Mouse (Mus musculus) adrenal gland, postnatal 25 days (tissue): Measurements from ENCODE around the gene Slc35f2. TPM values are rescaled to one million over a fixed set of nuclear protein-coding genes. Genes with fewer than 3 reads are reported as not detected.

ENCODE experiments used
- DNase-seq: peaks from one replicate; pipeline ENCODE4 v3.0.0; 2021; ENCODE audit warnings: mixed read lengths
- total RNA-seq: library from RNA; stranded (reverse); gene quantifications from 2 replicates; pipeline ENCODE4 v1.2.3, GENCODE M21; 2021

Slc35f2 gene
- total RNA-seq, 1 experiment from 2014 or later = 1.0 TPM

GRCm38 (mm10) chr9:53829081-53829865 is 57.9 kb downstream of the Slc35f2 start:
- no peak for DNase-seq

- no peak for DNase-seq
Measured at GRCm38 (mm10) chr9:53829866-53830209, 58.5 kb downstream of the Slc35f2 start.

GRCm38 (mm10) chr9:53835039-53835438 is 63.7 kb downstream of the Slc35f2 start:
- no peak for DNase-seq

GRCm38 (mm10) chr9:53835976-53836375 is 64.6 kb downstream of the Slc35f2 start:
- no peak for DNase-seq

GRCm38 (mm10) chr9:53838816-53839215 is 67.5 kb downstream of the Slc35f2 start:
- no peak for DNase-seq

GRCm38 (mm10) chr9:53848548-53848947 is 77.2 kb downstream of the Slc35f2 start:
- DNase-seq = no peak

GRCm38 (mm10) chr9:53849864-53850263 is 78.5 kb downstream of the Slc35f2 start, which contains the start of gene Sln:
TSS of gene Sln (plus strand) at chr9:53850164.
- DNase-seq = no peak

GRCm38 (mm10) chr9:53852158-53852557 is 80.8 kb downstream of the Slc35f2 start:
- DNase-seq = no peak

- DNase-seq = no peak
Measured at GRCm38 (mm10) chr9:53853672-53854071, 82.3 kb downstream of the Slc35f2 start.

GRCm38 (mm10) chr9:53854525-53854924 is 83.2 kb downstream of the Slc35f2 start:
- no peak for DNase-seq

GRCm38 (mm10) chr9:53857864-53858263 is 86.5 kb downstream of the Slc35f2 start:
- DNase-seq = no peak

Other genes with a start within 250 kb of the Slc35f2 start
- 12.3 and 21.1 TPM in 2 replicates for gene Atm, start 234.8 kb upstream of the Slc35f2 start, total RNA-seq
- 14.5 TPM in 2 replicates for gene Npat, start 234.5 kb upstream of the Slc35f2 start, total RNA-seq
- gene Acat1, start 161.2 kb upstream of the Slc35f2 start, total RNA-seq = 135 and 154 TPM in 2 replicates
- 32.2 and 41.6 TPM in 2 replicates for gene Cul5, start 101.5 kb upstream of the Slc35f2 start, total RNA-seq
- 0.64 and 1.00 TPM in 2 replicates for gene Rab39, start 65.3 kb upstream of the Slc35f2 start, total RNA-seq
- gene Sln, start 78.6 kb downstream of the Slc35f2 start, total RNA-seq = not detected in 2 replicates
- 3.6 and 3.7 TPM in 2 replicates for gene Elmod1, start 203.8 kb downstream of the Slc35f2 start, total RNA-seq